Mouse (Mus musculus) C2C12 (cell line): ENCODE measurements around the gene Styxl1.

Experiments
- CTCF ChIP-seq: IDR thresholded peaks from one replicate; pipeline ENCODE4 v1.5.1; 2011; ENCODE audit not compliant: control insufficient read depth, insufficient read depth, insufficient read length
- MYOD1 ChIP-seq: IDR thresholded peaks from one replicate; pipeline ENCODE4 v1.6.1; 2011; ENCODE audit warnings: low read depth; ENCODE audit not compliant: control insufficient read depth, insufficient read length
- MYOG ChIP-seq: IDR thresholded peaks from one replicate; pipeline ENCODE4 v1.6.1; 2011; ENCODE audit not compliant: control insufficient read depth, insufficient read length; ENCODE audit errors: extremely low read depth

- TF ChIP-seq CTCF (no peak), MYOG (no peak), MYOD1 (no peak)
Measured at GRCm38 (mm10) chr5:135697711-135698111, 80.5 kb downstream of the Styxl1 start.
